Mouse (Mus musculus) gastrocnemius, adult 2 months (tissue): Measurements from ENCODE around the gene Foxo1. TPM values are rescaled to one million over a fixed set of nuclear protein-coding genes. Genes with fewer than 3 reads are reported as not detected.

Experiments used
- DNase-seq: peaks from one replicate; pipeline ENCODE4 v3.0.0; 2022
- H3K27ac ChIP-seq: fragments of 200-600 bp; 2 replicates; pipeline ENCODE4 v1.8.1; 2022; ENCODE audit warnings: mild to moderate bottlenecking
- H3K4me3 ChIP-seq: fragments of 200-600 bp; 2 replicates; pipeline ENCODE4 v1.8.1; 2022; ENCODE audit warnings: mild to moderate bottlenecking, moderate library complexity
- CTCF ChIP-seq: fragments of 200-600 bp; IDR thresholded peaks from 2 replicates; pipeline ENCODE4 v1.8.1; 2022; ENCODE audit warnings: antibody characterized with exemption, mild to moderate bottlenecking, moderate library complexity
- intact Hi-C: fragments of 180-260 bp; cut with DNase I; formaldehyde crosslinking; loops from one replicate; pipeline ENCODE4 v1.15.1; 2025
- total RNA-seq, 2 experiments: library from RNA; stranded (reverse); gene quantifications; 2 replicates each; pipeline ENCODE4 v1.2.3; 2021

The Foxo1 gene
- total RNA-seq, 2 experiments from 2014 or later = 31.2 to 36.6 TPM

GRCm38 (mm10) chr3:52269514-52270351 is 1.6 kb downstream of the Foxo1 start:
- Histone ChIP-seq H3K4me3 (peak overlapping the region; percentile 93), H3K27ac (peak overlapping the region; percentile 99)
- DNase-seq = peak; percentile 88
- intact Hi-C loops = loop anchor here (5.0 to 10.0 kb wide), 5 partner anchors 73 to 995 kb away; no protein-coding TSS in a partner anchor
- no peak for TF ChIP-seq CTCF

- no peak for TF ChIP-seq CTCF
- H3K27ac ChIP-seq = peak overlapping the region; percentile 99
- peak; percentile 27 for DNase-seq
- intact Hi-C loops = loop anchor here (5.0 kb wide), 1 partner anchor 72 kb away; no protein-coding TSS in a partner anchor
- H3K4me3 ChIP-seq = peak overlapping the region; percentile 93
Observed at GRCm38 (mm10) chr3:52270511-52270910, 2.4 kb downstream of the Foxo1 start.

GRCm38 (mm10) chr3:52271376-52271775 is 3.2 kb downstream of the Foxo1 start:
- intact Hi-C loops = loop anchor here (5.0 kb wide), 1 partner anchor 71 kb away; no protein-coding TSS in a partner anchor
- no peak for TF ChIP-seq CTCF
- H3K27ac ChIP-seq = peak overlapping the region; percentile 99
- H3K4me3 ChIP-seq = peak overlapping the region; percentile 93
- no peak for DNase-seq

- intact Hi-C loops = loop anchor here (5.0 kb wide), 1 partner anchor 70 kb away; no protein-coding TSS in a partner anchor
- Histone ChIP-seq H3K4me3 (peak overlapping the region; percentile 93), H3K27ac (peak overlapping the region; percentile 99; the same call in 1 of the 2 replicates)
- TF ChIP-seq CTCF = no peak
- DNase-seq = no peak
Observed at GRCm38 (mm10) chr3:52272376-52272865, 4.3 kb downstream of the Foxo1 start.

- DNase-seq = no peak
- Histone ChIP-seq H3K27ac (peak overlapping the region; percentile 17; the same call in 1 of the 2 replicates), H3K4me3 (no peak overlapping the region; the same call in 1 of the 2 replicates)
- TF ChIP-seq CTCF = no peak
- intact Hi-C loops = loop anchor here (5.0 kb wide), 1 partner anchor 68 kb away; no protein-coding TSS in a partner anchor
Observed at GRCm38 (mm10) chr3:52274475-52274874, 6.3 kb downstream of the Foxo1 start.

- intact Hi-C loops = no loop called here
- Histone ChIP-seq H3K27ac (no peak overlapping the region), H3K4me3 (no peak overlapping the region)
- DNase-seq = no peak
- TF ChIP-seq CTCF = no peak
Observed at GRCm38 (mm10) chr3:52275037-52275555, 7.0 kb downstream of the Foxo1 start.

GRCm38 (mm10) chr3:52280681-52281080 is 12.5 kb downstream of the Foxo1 start:
- no peak for TF ChIP-seq CTCF
- no peak for DNase-seq

GRCm38 (mm10) chr3:52281882-52282281 is 13.7 kb downstream of the Foxo1 start:
- TF ChIP-seq CTCF = no peak
- Histone ChIP-seq H3K4me3 (no peak overlapping the region), H3K27ac (no peak overlapping the region)
- intact Hi-C loops = no loop called here
- no peak for DNase-seq

More at GRCm38 (mm10) chr3:52280681-52281080, 12.5 kb downstream of the Foxo1 start:
- intact Hi-C loops = no loop called here
- Histone ChIP-seq H3K27ac (no peak overlapping the region), H3K4me3 (no peak overlapping the region)

- DNase-seq = no peak
- intact Hi-C loops = no loop called here
- Histone ChIP-seq H3K4me3 (no peak overlapping the region), H3K27ac (no peak overlapping the region)
- TF ChIP-seq CTCF = no peak
Observed at GRCm38 (mm10) chr3:52282369-52282768, 14.2 kb downstream of the Foxo1 start.

- Histone ChIP-seq H3K4me3 (no peak overlapping the region), H3K27ac (no peak overlapping the region)
- intact Hi-C loops = no loop called here
- no peak for DNase-seq
- TF ChIP-seq CTCF = no peak
Observed at GRCm38 (mm10) chr3:52283521-52283920, 15.4 kb downstream of the Foxo1 start.

GRCm38 (mm10) chr3:52290811-52291210 is 22.7 kb downstream of the Foxo1 start:
- TF ChIP-seq CTCF = no peak
- H3K4me3 ChIP-seq = no peak overlapping the region
- DNase-seq = no peak
- intact Hi-C loops = no loop called here
- H3K27ac ChIP-seq = no peak overlapping the region

GRCm38 (mm10) chr3:52292498-52292897 is 24.4 kb downstream of the Foxo1 start:
- no peak overlapping the region; the same call in 1 of the 2 replicates for H3K4me3 ChIP-seq
- TF ChIP-seq CTCF = no peak
- DNase-seq = no peak
- H3K27ac ChIP-seq = 0 out of 2 replicates have a peak overlapping the region, but pooled peaks have one; percentile 20
- intact Hi-C loops = no loop called here

- Histone ChIP-seq H3K4me3 (no peak overlapping the region), H3K27ac (no peak overlapping the region)
- no peak for TF ChIP-seq CTCF
- DNase-seq = no peak
- intact Hi-C loops = no loop called here
Observed at GRCm38 (mm10) chr3:52293946-52294345, 25.8 kb downstream of the Foxo1 start.
